In the genomic region with DNA sequence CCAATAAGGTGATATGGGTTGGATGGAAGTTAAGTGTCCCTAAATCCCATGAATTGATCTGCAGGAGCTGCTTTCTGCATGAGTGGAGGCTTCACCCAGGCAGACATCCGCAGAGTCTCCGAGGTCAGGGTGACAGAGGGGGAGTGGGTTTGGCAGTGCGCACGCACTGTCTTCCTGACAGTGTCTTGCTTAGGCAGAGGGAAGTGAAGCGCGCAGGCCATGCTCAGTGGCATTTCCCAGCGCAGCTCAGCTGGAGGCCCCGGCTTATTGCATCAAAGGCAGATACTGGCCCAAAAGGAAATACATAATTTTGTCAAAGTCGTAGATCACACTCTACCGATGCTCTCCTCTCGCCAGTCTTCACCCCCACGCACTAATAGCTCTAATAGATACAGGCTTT, we compare ENCODE assay signal across 12 mouse cellular contexts.
DNase-seq lines count a peak whose midpoint lies in the region.
"Had no signal": no experiment of that assay in that cellular context is flagged by ENCODE, and none has a peak within 500 bp of the region (broad histone marks: within the 10 kb centered on the region; RNA-seq: fewer than 3 reads in every experiment).

No protein-coding gene starts in this region.

- no peak overlapping the region for H3K4me3 ChIP-seq in embryonic facial prominence, embryonic 10.5 days
- H3K4me3 ChIP-seq in midbrain, embryonic 10.5 days: no peak overlapping the region
- H3K4me3 ChIP-seq: megakaryocyte, embryonic 14.5 days had no signal

- H3K27ac ChIP-seq in embryonic facial prominence, embryonic 10.5 days (replicated peaks): no peak overlapping the region
- no peak overlapping the region for H3K27ac ChIP-seq in midbrain, embryonic 10.5 days (replicated peaks)
- H3K27ac ChIP-seq: liver, embryonic 14.5 days; stomach, postnatal 0 days had no signal

- H3K4me1 ChIP-seq in embryonic facial prominence, embryonic 10.5 days: peaks cover 5% of the 10 kb centered on the region; the same call in 1 of the 2 replicates
- H3K4me1 ChIP-seq in midbrain, embryonic 10.5 days: peaks cover 9% of the 10 kb centered on the region
- H3K4me1 ChIP-seq: megakaryocyte, embryonic 14.5 days had no signal

- H3K36me3 ChIP-seq in embryonic facial prominence, embryonic 10.5 days (replicated peaks): no peaks in the 10 kb centered on the region
- no peaks in the 10 kb centered on the region for H3K36me3 ChIP-seq in midbrain, embryonic 10.5 days

- peak; percentile 78 for DNase-seq in left cerebral cortex, postnatal 4 days
- no peak for DNase-seq in left cerebral cortex, adult 9 months (ENCODE audit: low spot score in 2 of 2)
- peak; percentile 13 for DNase-seq in embryonic facial prominence, embryonic 10.5 days (ENCODE audit: low spot score)
- DNase-seq in midbrain, embryonic 10.5 days (ENCODE audit: low spot score): peak; percentile 26
- no peak for DNase-seq in thymus, postnatal 4 days
- DNase-seq in thymus, postnatal 14 days: no peak
- no peak for DNase-seq in spleen, postnatal 10 days (ENCODE audit: low spot score in 2 of 2)
- DNase-seq: kidney, postnatal 36 days; right cerebral cortex, postnatal 25 days had no signal

- H3K27me3 ChIP-seq in embryonic facial prominence, embryonic 10.5 days (replicated peaks; ENCODE audit: low read depth, poor library complexity, severe bottlenecking): no peaks in the 10 kb centered on the region
- H3K27me3 ChIP-seq in midbrain, embryonic 10.5 days (ENCODE audit: low read depth, poor library complexity, severe bottlenecking): no peaks in the 10 kb centered on the region
- H3K27me3 ChIP-seq: megakaryocyte, embryonic 14.5 days had no signal

- 58% methylated on average over 12 of the region's 12 CpGs for WGBS in embryonic facial prominence, embryonic 10.5 days
- WGBS in midbrain, embryonic 10.5 days: 40% methylated on average over 12 of the region's 12 CpGs

- intact Hi-C loops in left cerebral cortex, postnatal 4 days (cut with DNase I): no loop called here

- no peaks in the 10 kb centered on the region for H3K9me3 ChIP-seq in embryonic facial prominence, embryonic 10.5 days
- no peaks in the 10 kb centered on the region for H3K9me3 ChIP-seq in midbrain, embryonic 10.5 days (replicated peaks)
- H3K9me3 ChIP-seq: megakaryocyte, embryonic 14.5 days had no signal

Comparison
In these comparisons a context has a peak if more than half of its experiments do, and no peak if none do; other contexts are left out.
1. DNase-seq: peak in left cerebral cortex, postnatal 4 days (single experiment), embryonic facial prominence, embryonic 10.5 days (single experiment) and midbrain, embryonic 10.5 days (single experiment); none in left cerebral cortex, adult 9 months (0 of 2), thymus, postnatal 4 days (single experiment), thymus, postnatal 14 days (single experiment) and spleen, postnatal 10 days (0 of 2).